Mouse (Mus musculus) megakaryocyte, embryonic 14.5 days (primary cell): ENCODE data around the gene Tmem63c. TPM values are rescaled to one million over a fixed set of nuclear protein-coding genes. Genes with fewer than 3 reads are reported as not detected.

Experiments
- H3K27me3 ChIP-seq: replicated peaks from 2 replicates; pipeline ENCODE3; 2012; ENCODE audit warnings: inconsistent platforms
- H3K36me3 ChIP-seq: replicated peaks from 2 replicates; pipeline ENCODE3; 2012; ENCODE audit warnings: low read length, inconsistent platforms, mixed read lengths
- H3K4me1 ChIP-seq: 2 replicates; pipeline ENCODE4 v1.6.1; 2012; ENCODE audit warnings: inconsistent platforms
- H3K4me3 ChIP-seq: replicated peaks from 2 replicates; pipeline ENCODE3; 2012; ENCODE audit warnings: moderate library complexity, mild to moderate bottlenecking, inconsistent platforms
- H3K9me3 ChIP-seq: 2 replicates; pipeline ENCODE4 v1.6.1; 2012; ENCODE audit warnings: inconsistent platforms
- FLI1 ChIP-seq: IDR thresholded peaks from 2 replicates; pipeline ENCODE4 v1.6.1; 2012; ENCODE audit warnings: low read length, inconsistent platforms, mixed read lengths
- GATA1 ChIP-seq: IDR thresholded peaks from 3 replicates; pipeline ENCODE4 v1.6.1; 2012; ENCODE audit warnings: mixed read lengths, low read length, inconsistent platforms, borderline replicate concordance
- polyA plus RNA-seq: library from polyadenylated mRNA; stranded (reverse); fragments of >175 nt; gene quantifications from 2 replicates; pipeline ENCODE4 v1.2.3, GENCODE M21; 2012; ENCODE audit warnings: low replicate concordance; ENCODE audit not compliant: insufficient read depth

The Tmem63c gene
- polyA plus RNA-seq, 1 experiment = 0.08 TPM

- Histone ChIP-seq H3K4me3 (no peak overlapping the region), H3K27me3 (peaks cover 43% of the 10 kb centered on the region), H3K36me3 (peaks cover 19% of the 10 kb centered on the region), H3K4me1 (peaks cover 10% of the 10 kb centered on the region), H3K9me3 (no peaks in the 10 kb centered on the region)
- TF ChIP-seq FLI1 = no peak
- no peak for TF ChIP-seq GATA1
These were observed 83.7 kb downstream of the Tmem63c start for GRCm38 (mm10) chr12:87104796-87105195.

- H3K4me1 ChIP-seq = 0 out of 2 replicates have a peak, but pooled peaks cover under 1% of the 10 kb centered on the region
- no peak for TF ChIP-seq FLI1
- no peak for TF ChIP-seq GATA1
- no peak overlapping the region for H3K4me3 ChIP-seq
- H3K27me3 ChIP-seq = peaks cover 16% of the 10 kb centered on the region
- peaks cover 40% of the 10 kb centered on the region for H3K36me3 ChIP-seq
- no peaks in the 10 kb centered on the region for H3K9me3 ChIP-seq
These were observed 86.3 kb downstream of the Tmem63c start for GRCm38 (mm10) chr12:87107357-87107977.

GRCm38 (mm10) chr12:87121918-87122589 is 100.9 kb downstream of the Tmem63c start:
- peaks cover 77% of the 10 kb centered on the region for H3K36me3 ChIP-seq
- no peak overlapping the region for H3K4me3 ChIP-seq
- no peaks in the 10 kb centered on the region for H3K9me3 ChIP-seq
- H3K27me3 ChIP-seq = no peaks in the 10 kb centered on the region
- TF ChIP-seq GATA1 (no peak), FLI1 (no peak)
- peaks cover 8% of the 10 kb centered on the region for H3K4me1 ChIP-seq

- Histone ChIP-seq H3K36me3 (peaks cover 75% of the 10 kb centered on the region), H3K4me1 (peaks cover 21% of the 10 kb centered on the region), H3K9me3 (no peaks in the 10 kb centered on the region), H3K27me3 (no peaks in the 10 kb centered on the region), H3K4me3 (no peak overlapping the region)
- TF ChIP-seq FLI1 (no peak), GATA1 (no peak)
These were observed 106.1 kb downstream of the Tmem63c start for GRCm38 (mm10) chr12:87127256-87127655.

GRCm38 (mm10) chr12:87130224-87130623 is 109.1 kb downstream of the Tmem63c start:
- Histone ChIP-seq H3K27me3 (no peaks in the 10 kb centered on the region), H3K36me3 (peaks cover 72% of the 10 kb centered on the region), H3K4me3 (no peak overlapping the region), H3K4me1 (peaks cover 30% of the 10 kb centered on the region), H3K9me3 (no peaks in the 10 kb centered on the region)
- TF ChIP-seq FLI1 (no peak), GATA1 (no peak)

GRCm38 (mm10) chr12:87131181-87131580 is 110.0 kb downstream of the Tmem63c start:
- Histone ChIP-seq H3K27me3 (no peaks in the 10 kb centered on the region), H3K4me3 (no peak overlapping the region), H3K4me1 (peaks cover 30% of the 10 kb centered on the region), H3K9me3 (no peaks in the 10 kb centered on the region), H3K36me3 (peaks cover 75% of the 10 kb centered on the region)
- TF ChIP-seq FLI1 = no peak
- no peak for TF ChIP-seq GATA1

GRCm38 (mm10) chr12:87131619-87132018 is 110.5 kb downstream of the Tmem63c start:
- TF ChIP-seq GATA1 (no peak), FLI1 (no peak)
- no peaks in the 10 kb centered on the region for H3K9me3 ChIP-seq
- peaks cover 75% of the 10 kb centered on the region for H3K36me3 ChIP-seq
- no peak overlapping the region for H3K4me3 ChIP-seq
- peaks cover 30% of the 10 kb centered on the region for H3K4me1 ChIP-seq
- H3K27me3 ChIP-seq = no peaks in the 10 kb centered on the region

GRCm38 (mm10) chr12:87132210-87132609 is 111.1 kb downstream of the Tmem63c start:
- Histone ChIP-seq H3K9me3 (no peaks in the 10 kb centered on the region), H3K27me3 (no peaks in the 10 kb centered on the region), H3K4me3 (peak overlapping the region; percentile 57), H3K4me1 (peaks cover 27% of the 10 kb centered on the region), H3K36me3 (peaks cover 74% of the 10 kb centered on the region)
- TF ChIP-seq GATA1 = peak; percentile 30; the same call in 1 of the 3 replicates
- TF ChIP-seq FLI1 = no peak

GRCm38 (mm10) chr12:87132784-87133183 is 111.6 kb downstream of the Tmem63c start:
- Histone ChIP-seq H3K4me1 (peaks cover 23% of the 10 kb centered on the region), H3K36me3 (peaks cover 74% of the 10 kb centered on the region)
- no peak for TF ChIP-seq GATA1
- no peak for TF ChIP-seq FLI1

GRCm38 (mm10) chr12:87137439-87138341 is 116.5 kb downstream of the Tmem63c start:
- Histone ChIP-seq H3K4me3 (no peak overlapping the region), H3K9me3 (no peaks in the 10 kb centered on the region), H3K27me3 (no peaks in the 10 kb centered on the region), H3K4me1 (peaks cover 31% of the 10 kb centered on the region), H3K36me3 (peaks cover 45% of the 10 kb centered on the region)
- no peak for TF ChIP-seq GATA1
- no peak for TF ChIP-seq FLI1

More at GRCm38 (mm10) chr12:87132784-87133183, 111.6 kb downstream of the Tmem63c start:
- Histone ChIP-seq H3K4me3 (no peak overlapping the region), H3K9me3 (no peaks in the 10 kb centered on the region), H3K27me3 (no peaks in the 10 kb centered on the region)
